Mouse (Mus musculus) mouse trophoblast stem cell (cell line): ENCODE measurements around the gene Smpd3.

Source experiments
- in situ Hi-C, 2 experiments: fragments of 300-500 bp; cut with MseI, MboI; formaldehyde crosslinking; loops; 2 replicates in 1 of 2; 3 replicates in 1 of 2; pipeline ENCODE4 v1.15.1; 2025

Smpd3 gene

DNA sequence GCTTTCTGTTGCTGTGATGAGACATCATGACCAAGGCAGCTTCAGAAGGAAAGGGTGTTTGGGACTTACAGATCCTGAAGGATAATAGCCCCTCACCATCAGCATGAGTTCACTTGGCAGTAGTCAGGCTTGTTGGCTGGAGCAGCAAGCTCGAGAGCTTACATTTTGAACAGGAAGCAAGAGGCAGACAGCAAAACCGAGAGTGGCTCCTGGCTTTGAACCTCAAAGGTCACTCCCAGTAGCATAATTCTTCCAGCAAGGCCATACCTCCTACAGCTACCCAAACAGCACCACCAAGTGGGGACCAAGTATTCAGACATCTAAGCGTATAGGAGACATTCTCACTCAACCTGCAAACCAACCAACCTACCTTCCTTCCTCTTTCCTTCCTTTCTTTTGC lies 105.0 kb downstream of the Smpd3 start:
- in situ Hi-C loops, result no loop called here

DNA sequence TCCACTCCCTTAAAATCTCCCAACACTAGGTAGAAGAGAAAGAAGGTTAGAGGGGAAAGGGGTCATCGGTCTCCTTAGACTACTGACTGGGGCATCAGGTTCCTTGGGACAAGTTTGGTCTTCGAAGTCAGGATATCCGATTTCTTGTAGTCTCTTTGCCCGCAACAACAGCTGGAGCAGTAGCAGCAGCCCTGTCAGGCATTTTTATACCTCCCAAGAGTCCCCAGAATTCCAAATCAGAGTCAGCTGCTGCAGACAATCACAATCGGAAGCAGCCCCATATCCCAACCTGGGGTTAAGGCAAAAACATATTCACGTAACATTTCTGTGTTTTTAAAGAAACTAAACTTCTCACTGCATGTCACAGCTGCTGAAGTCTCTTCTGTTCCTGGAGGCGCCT lies 106.3 kb downstream of the Smpd3 start:
- in situ Hi-C loops, result no loop called here

DNA sequence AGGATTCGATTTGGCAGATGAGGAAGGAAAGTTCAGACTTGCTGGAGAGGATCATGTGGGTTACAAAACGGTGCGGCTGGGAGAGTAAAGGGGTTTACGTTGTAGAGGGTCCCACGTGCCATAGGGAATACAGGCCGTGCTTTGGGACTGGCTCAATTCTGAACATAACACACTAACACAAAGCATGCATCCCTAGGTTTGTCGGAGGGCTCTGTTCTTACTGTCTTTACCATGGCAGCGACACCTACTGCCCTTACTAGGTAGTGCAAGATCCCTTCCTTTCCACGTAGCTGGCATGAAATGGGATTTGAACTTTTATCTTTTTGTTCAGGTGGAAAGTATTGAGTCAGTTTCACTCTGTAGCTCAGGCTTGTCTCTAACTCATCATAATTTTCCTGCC lies 111.2 kb downstream of the Smpd3 start:
- in situ Hi-C loops, result no loop called here

DNA sequence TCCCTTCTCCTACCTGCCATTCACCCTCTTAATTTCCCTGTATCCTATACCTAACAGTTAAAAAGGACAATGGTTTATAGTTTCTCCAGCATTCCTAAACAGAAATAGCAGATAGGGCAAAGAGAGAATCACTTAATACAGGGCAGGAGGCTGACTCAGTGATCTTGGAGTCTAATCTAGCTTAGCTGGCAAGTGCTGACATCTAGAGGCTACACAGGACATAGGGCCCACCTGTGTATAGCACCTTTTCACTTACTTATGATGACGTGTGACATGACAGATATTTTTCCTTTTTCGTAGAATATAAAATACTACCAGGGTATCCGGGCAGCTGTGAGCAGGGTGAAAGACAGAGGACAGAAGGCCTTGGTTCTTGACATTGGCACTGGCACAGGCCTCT lies 118.2 kb downstream of the Smpd3 start:
- in situ Hi-C loops, result no loop called here

DNA sequence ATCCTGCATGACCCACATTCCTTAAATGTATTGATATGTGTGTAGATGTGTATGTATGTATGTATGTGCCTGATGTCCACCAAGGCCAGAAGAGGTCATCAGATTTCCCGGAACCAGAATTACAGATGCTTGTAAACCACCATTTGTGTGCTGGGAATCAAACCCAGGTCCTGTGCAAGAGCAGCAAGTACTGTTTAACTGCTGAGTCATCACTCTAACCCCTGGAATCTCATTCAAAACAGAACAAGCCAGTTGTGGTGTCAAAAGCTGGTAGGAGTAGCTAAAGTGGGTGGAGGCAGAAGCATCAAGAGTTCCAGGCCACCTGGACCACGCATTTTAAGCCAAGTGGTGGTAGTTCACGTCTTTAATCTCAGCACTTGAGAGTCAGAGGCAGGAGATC lies 123.8 kb downstream of the Smpd3 start:
- in situ Hi-C loops, result no loop called here

DNA sequence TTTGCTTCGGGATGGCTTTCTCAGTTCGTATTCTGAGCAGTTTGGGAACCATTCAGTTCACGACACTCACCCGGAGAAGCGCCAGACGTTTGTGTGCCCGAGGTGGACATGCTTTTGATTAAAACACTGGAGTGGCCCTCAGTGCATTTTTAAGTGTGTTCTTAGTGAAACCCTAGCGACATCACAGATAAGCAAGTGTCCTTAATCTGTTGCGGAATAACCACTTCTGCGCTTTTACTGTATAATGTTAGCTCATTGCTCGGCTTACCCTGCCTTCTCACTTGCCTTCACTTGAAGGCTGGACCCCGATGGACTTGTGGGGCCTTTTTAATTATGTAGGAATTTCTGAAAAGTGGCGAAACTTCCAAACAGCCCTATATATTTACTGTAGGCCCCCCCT lies 126.4 kb downstream of the Smpd3 start:
- in situ Hi-C loops, result no loop called here

DNA sequence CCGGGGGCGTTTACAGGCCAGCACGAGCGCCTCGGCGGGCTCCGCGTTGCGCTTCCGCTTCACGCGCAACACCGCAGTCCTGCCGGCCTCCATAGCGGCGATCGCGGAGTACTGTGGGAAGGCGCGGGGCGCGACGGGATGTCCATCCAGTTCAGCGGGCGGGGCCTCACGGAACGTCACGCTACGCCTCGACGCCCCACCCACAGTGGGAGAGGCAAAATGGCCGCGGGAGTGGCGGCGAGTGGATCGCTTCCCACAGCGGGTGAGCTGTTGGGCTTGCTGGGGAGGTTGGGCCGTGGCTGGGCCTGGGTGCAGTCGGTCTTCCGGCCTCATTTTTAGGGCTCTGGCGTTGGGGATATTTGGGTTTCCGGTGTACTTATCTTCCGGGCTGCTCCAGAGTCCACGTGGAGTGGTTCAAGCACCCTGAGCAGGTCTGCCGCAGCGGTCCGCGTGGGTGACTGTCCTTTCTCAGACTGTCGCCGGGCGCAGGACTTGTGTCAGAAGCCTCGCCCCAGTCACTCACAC lies 126.9 kb downstream of the Smpd3 start, which contains the start of the genes Slc7a6os and Prmt7:
TSS of gene Slc7a6os (minus strand) at position 115 of the 525 bp plus-strand sequence.
TSS of gene Prmt7 (plus strand) at position 116 of the 525 bp plus-strand sequence.
- in situ Hi-C loops, result no loop called here

DNA sequence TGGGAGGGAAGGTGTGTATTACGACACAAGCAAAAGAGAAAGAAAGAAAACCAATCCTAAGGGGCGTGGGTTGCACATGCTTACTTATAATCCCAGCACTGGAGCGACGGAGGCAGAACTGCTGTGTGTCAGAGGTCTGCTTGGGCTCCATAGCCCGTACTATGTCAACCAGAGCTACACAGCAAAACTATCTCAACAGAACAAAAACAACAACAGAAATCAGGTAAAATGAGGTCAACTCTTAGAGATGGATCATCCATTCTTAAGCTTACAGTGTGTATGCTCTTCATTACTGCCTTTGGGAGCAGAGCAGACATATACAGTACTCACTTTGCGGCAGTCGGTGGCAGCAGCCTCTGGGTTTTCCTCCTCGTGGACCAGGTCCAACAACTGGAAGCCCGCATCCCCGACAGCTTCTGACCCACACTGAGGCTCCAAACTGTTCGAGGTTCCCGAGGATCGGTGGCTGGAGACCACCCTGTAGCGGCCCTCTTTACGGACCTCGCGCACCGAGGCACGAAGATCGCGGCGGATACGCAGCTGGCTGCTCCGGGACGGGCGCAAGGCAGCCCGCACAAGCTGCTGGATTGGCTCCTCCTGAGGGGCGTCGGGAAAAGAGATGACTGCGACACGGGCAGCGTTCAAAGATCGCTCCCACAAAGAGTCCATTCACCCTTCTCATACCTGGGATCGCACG lies 127.6 kb downstream of the Smpd3 start:
- in situ Hi-C loops, result no loop called here
